Mouse (Mus musculus): ENCODE results near the gene Stat1. TPM values are rescaled to one million over a fixed set of nuclear protein-coding genes. Genes with fewer than 3 reads are reported as not detected.

Gene Stat1
- total RNA-seq, 2 experiments from 2014 or later, result 21.2 to 23.0 TPM

- no peak for DNase-seq
These were observed 14.0 kb downstream of the Stat1 start for GRCm38 (mm10) chr1:52133254-52133653.

- no peak for DNase-seq
These were observed 18.1 kb downstream of the Stat1 start for GRCm38 (mm10) chr1:52137292-52137691.

GRCm38 (mm10) chr1:52140534-52140933 lies 21.3 kb downstream of the Stat1 start:
- no peak for DNase-seq

- no peak for DNase-seq
These were observed 22.2 kb downstream of the Stat1 start for GRCm38 (mm10) chr1:52141482-52141881.

GRCm38 (mm10) chr1:52142117-52142516 lies 22.9 kb downstream of the Stat1 start:
- no peak for DNase-seq

- no peak for DNase-seq
These were observed 24.0 kb downstream of the Stat1 start for GRCm38 (mm10) chr1:52143191-52143590.

- DNase-seq, result no peak
These were observed 24.4 kb downstream of the Stat1 start for GRCm38 (mm10) chr1:52143596-52144156.

- no peak for DNase-seq
These were observed 25.7 kb downstream of the Stat1 start for GRCm38 (mm10) chr1:52144907-52145306.

GRCm38 (mm10) chr1:52146214-52146970 lies 27.2 kb downstream of the Stat1 start:
- DNase-seq, result no peak

GRCm38 (mm10) chr1:52147431-52147830 lies 28.2 kb downstream of the Stat1 start:
- DNase-seq, result no peak

- DNase-seq, result no peak
These were observed 28.9 kb downstream of the Stat1 start for GRCm38 (mm10) chr1:52148178-52148577.

- DNase-seq, result no peak
These were observed 29.5 kb downstream of the Stat1 start for GRCm38 (mm10) chr1:52148696-52149095.

GRCm38 (mm10) chr1:52149934-52150346 lies 30.7 kb downstream of the Stat1 start:
- peak; percentile 73 to 76 for DNase-seq

GRCm38 (mm10) chr1:52150676-52151075 lies 31.4 kb downstream of the Stat1 start:
- no peak for DNase-seq

GRCm38 (mm10) chr1:52151166-52151565 lies 31.9 kb downstream of the Stat1 start:
- no peak for DNase-seq

- no peak for DNase-seq
These were observed 33.1 kb downstream of the Stat1 start for GRCm38 (mm10) chr1:52152369-52152768.

- DNase-seq, result no peak
These were observed 33.7 kb downstream of the Stat1 start for GRCm38 (mm10) chr1:52152936-52153335.

- DNase-seq, result no peak
These were observed 35.6 kb downstream of the Stat1 start for GRCm38 (mm10) chr1:52154890-52155289.

GRCm38 (mm10) chr1:52156351-52156750 lies 37.1 kb downstream of the Stat1 start:
- DNase-seq, result no peak

GRCm38 (mm10) chr1:52158040-52158439 lies 38.8 kb downstream of the Stat1 start:
- DNase-seq, result no peak

GRCm38 (mm10) chr1:52158490-52159381 lies 39.5 kb downstream of the Stat1 start:
- DNase-seq, result peak; percentile 32 to 52

GRCm38 (mm10) chr1:52161151-52161550 lies 41.9 kb downstream of the Stat1 start:
- DNase-seq, result no peak

All from layer of hippocampus, postnatal 36 days (tissue).